Mouse (Mus musculus) cortical plate, adult 2 months (tissue): ENCODE data around the gene Asb5.

Source experiments
- CTCF ChIP-seq: fragments of 200-500 bp; IDR thresholded peaks from 2 replicates; pipeline ENCODE4 v1.5.1; 2011; ENCODE audit warnings: mild to moderate bottlenecking, control low read depth, low read length; ENCODE audit not compliant: insufficient read depth; ENCODE audit errors: extremely low read depth
- POLR2A ChIP-seq: fragments of 200-500 bp; IDR thresholded peaks from 2 replicates; pipeline ENCODE4 v1.6.1; 2011; ENCODE audit warnings: mild to moderate bottlenecking, low read length, control low read depth; ENCODE audit not compliant: insufficient read depth; ENCODE audit errors: extremely low read depth

DNA sequence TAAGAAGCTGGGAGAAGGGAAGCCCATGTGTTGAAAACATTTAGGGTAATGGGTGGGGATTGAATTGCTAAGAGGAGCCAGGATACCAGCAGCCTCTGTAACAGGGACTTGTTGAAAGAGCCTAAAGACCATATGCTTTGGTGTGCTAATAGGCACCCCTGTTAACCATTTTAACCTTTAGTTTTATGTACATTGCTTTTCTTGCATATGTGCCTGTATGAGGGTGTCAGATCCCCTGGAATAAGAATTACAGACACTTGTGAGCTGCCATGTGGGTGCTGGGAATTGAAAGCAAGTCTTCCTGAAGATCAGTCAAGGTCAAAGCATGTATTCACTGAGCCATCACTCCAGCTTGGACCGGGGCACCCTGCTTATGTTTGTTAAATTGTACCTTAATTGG is 35.8 kb downstream of the Asb5 start:
- TF ChIP-seq POLR2A: no peak
- TF ChIP-seq CTCF: no peak
